ENCODE assay signal across 9 mouse cellular contexts in genomic region chr13:13968629-13969111, GRCm38 (mm10). TPM values are rescaled to one million over a fixed set of nuclear protein-coding genes. Genes with fewer than 3 reads are reported as not detected.
A peak's percentile ranks its signal among the peaks of the same experiment; 100 is the strongest.
DNase-seq lines count a peak whose midpoint lies in the region; ATAC-seq and TF ChIP-seq lines count a peak whose summit lies in the region.
"Had no signal": no experiment of that assay in that cellular context is flagged by ENCODE, and none has a peak within 500 bp of the region (broad histone marks: within the 10 kb centered on the region; RNA-seq: fewer than 3 reads in every experiment).

No protein-coding gene starts in this region.

- no peaks in the 10 kb centered on the region for H3K4me1 ChIP-seq in limb, embryonic 14.5 days (ENCODE audit: control insufficient read depth, insufficient read depth, low read length)
- no peaks in the 10 kb centered on the region for H3K4me1 ChIP-seq in midbrain, postnatal 0 days (ENCODE audit: insufficient read depth, low read length)
- H3K4me1 ChIP-seq: embryonic facial prominence, embryonic 12.5 days had no signal

- 0 out of 2 replicates have a peak, but pooled peaks cover 3% of the 10 kb centered on the region for H3K36me3 ChIP-seq in limb, embryonic 14.5 days (ENCODE audit: control insufficient read depth, insufficient read depth, low read length)
- peaks cover 7% of the 10 kb centered on the region; the same call in 1 of the 2 replicates for H3K36me3 ChIP-seq in midbrain, postnatal 0 days (ENCODE audit: insufficient read depth, low read length)

- H3K4me3 ChIP-seq in layer of hippocampus, adult 2 months: no peak overlapping the region
- no peak overlapping the region for H3K4me3 ChIP-seq in limb, embryonic 14.5 days (replicated peaks; ENCODE audit: low read length)
- no peak overlapping the region for H3K4me3 ChIP-seq in midbrain, postnatal 0 days (ENCODE audit: low read depth, low read length)
- H3K4me3 ChIP-seq: embryonic facial prominence, embryonic 12.5 days had no signal

- no peak overlapping the region for H3K9ac ChIP-seq in limb, embryonic 14.5 days (ENCODE audit: low read depth, low read length, severe bottlenecking)
- no peak overlapping the region for H3K9ac ChIP-seq in midbrain, postnatal 0 days (replicated peaks; ENCODE audit: low read length, poor library complexity, severe bottlenecking)
- H3K9ac ChIP-seq: embryonic facial prominence, embryonic 12.5 days had no signal

- WGBS in limb, embryonic 14.5 days: 80% methylated on average over 4 of the region's 4 CpGs
- 93% methylated on average over 4 of the region's 4 CpGs for WGBS in midbrain, postnatal 0 days

- 0 out of 2 replicates have a peak overlapping the region, but pooled peaks have one; percentile 46 for H3K27ac ChIP-seq in layer of hippocampus, adult 2 months
- no peak overlapping the region for H3K27ac ChIP-seq in limb, embryonic 14.5 days (replicated peaks; ENCODE audit: low read depth, low read length)
- H3K27ac ChIP-seq in midbrain, postnatal 0 days (ENCODE audit: low read depth, low read length): no peak overlapping the region
- H3K27ac ChIP-seq: embryonic facial prominence, embryonic 12.5 days had no signal

- DNase-seq in layer of hippocampus, adult 2 months (ENCODE audit: low spot score in 2 of 2): no peak
- DNase-seq in layer of hippocampus, adult 9-10 months (ENCODE audit: low spot score): no peak
- DNase-seq in c-Kit-negative CD71-positive TER-119-positive erythroid progenitor cells, embryonic 14.5 days (ENCODE audit: low read depth, low spot score): peak; percentile 69
- DNase-seq in limb, embryonic 14.5 days (ENCODE audit: low spot score): peak; percentile 22
- DNase-seq in right cerebral cortex, postnatal 25 days: peak; percentile 38
- no peak for DNase-seq in kidney, adult 8-10 months
- no peak for DNase-seq in midbrain, postnatal 0 days (ENCODE audit: low spot score)
- DNase-seq in thymus, postnatal 0 days (ENCODE audit: low spot score): no peak

- no peaks in the 10 kb centered on the region for H3K9me3 ChIP-seq in limb, embryonic 14.5 days (ENCODE audit: control insufficient read depth, low read length)
- no peaks in the 10 kb centered on the region for H3K9me3 ChIP-seq in midbrain, postnatal 0 days (ENCODE audit: low read length)
- H3K9me3 ChIP-seq: embryonic facial prominence, embryonic 12.5 days had no signal

- TF ChIP-seq CTCF in layer of hippocampus, adult 2 months (conservative IDR thresholded peaks at IDR 0.05): no peak
- TF ChIP-seq CTCF in midbrain, postnatal 0 days (IDR thresholded peaks at IDR 0.05): no peak

- H3K27me3 ChIP-seq in limb, embryonic 14.5 days (ENCODE audit: control insufficient read depth, insufficient read depth, low read length): no peaks in the 10 kb centered on the region
- H3K27me3 ChIP-seq in midbrain, postnatal 0 days (ENCODE audit: insufficient read depth, low read length): no peaks in the 10 kb centered on the region
- H3K27me3 ChIP-seq: embryonic facial prominence, embryonic 12.5 days had no signal

- no peak overlapping the region for H3K4me2 ChIP-seq in limb, embryonic 14.5 days (replicated peaks; ENCODE audit: low read depth, low read length, severe bottlenecking)
- H3K4me2 ChIP-seq in midbrain, postnatal 0 days (ENCODE audit: low read depth, low read length, poor library complexity, severe bottlenecking): no peak overlapping the region
- H3K4me2 ChIP-seq: embryonic facial prominence, embryonic 12.5 days had no signal

- TF ChIP-seq POLR2A in limb, embryonic 14.5 days (IDR thresholded peaks at IDR 0.05; ENCODE audit: borderline replicate concordance, extremely low read depth, insufficient read depth, insufficient read length): no peak

- ATAC-seq in limb, embryonic 14.5 days (ENCODE audit: low FRiP score, low read depth): no peak
- no peak for ATAC-seq in midbrain, postnatal 0 days (ENCODE audit: low FRiP score)

RNA-seq across cellular contexts. Expression of gene B3galnt2, which starts 14.4 kb away (rescaled TPM):
- total RNA-seq in layer of hippocampus, adult 2 months (2021): 10 to 100 TPM; 15.2 to 18.3 TPM
- polyA plus RNA-seq in limb, embryonic 14.5 days (2012; rRNA removed): 42.0 and 56.6 TPM in 2 replicates
- 38.1 and 40.5 TPM in 2 replicates for polyA plus RNA-seq in limb, embryonic 14.5 days (2014; fragmentation: Nextera tagmentation; extraction: Ambion mirVana)
- 12.2 and 39.9 TPM in 2 replicates for total RNA-seq in midbrain, postnatal 0 days (2014; rRNA removed)
- polyA plus RNA-seq in midbrain, postnatal 0 days (2015; fragmentation: Nextera tagmentation; extraction: Ambion mirVana): 7.0 and 8.0 TPM in 2 replicates
- polyA plus RNA-seq in thymus, postnatal 0 days (2015; fragmentation: Nextera tagmentation; extraction: Ambion mirVana): 29.0 and 29.5 TPM in 2 replicates

Comparison
In these comparisons a context has a peak if more than half of its experiments do, and no peak if none do; other contexts are left out.
1. DNase-seq: peak in c-Kit-negative CD71-positive TER-119-positive erythroid progenitor cells, embryonic 14.5 days (single experiment), limb, embryonic 14.5 days (single experiment) and right cerebral cortex, postnatal 25 days (single experiment); none in layer of hippocampus, adult 2 months (0 of 2), layer of hippocampus, adult 9-10 months (single experiment), kidney, adult 8-10 months (0 of 2), midbrain, postnatal 0 days (single experiment) and thymus, postnatal 0 days (single experiment).